Mouse (Mus musculus): ENCODE measurements around the gene Mlxipl.

Mlxipl gene

GRCm38 (mm10) chr5:135145532-135145931 is 55.8 kb downstream of the Mlxipl start:
- no peak for DNase-seq (ENCODE audit: low spot score in 2 of 2)

- no peak for DNase-seq (ENCODE audit: low spot score in 2 of 2)
These were observed 56.3 kb downstream of the Mlxipl start for GRCm38 (mm10) chr5:135145955-135146354.

DNA sequence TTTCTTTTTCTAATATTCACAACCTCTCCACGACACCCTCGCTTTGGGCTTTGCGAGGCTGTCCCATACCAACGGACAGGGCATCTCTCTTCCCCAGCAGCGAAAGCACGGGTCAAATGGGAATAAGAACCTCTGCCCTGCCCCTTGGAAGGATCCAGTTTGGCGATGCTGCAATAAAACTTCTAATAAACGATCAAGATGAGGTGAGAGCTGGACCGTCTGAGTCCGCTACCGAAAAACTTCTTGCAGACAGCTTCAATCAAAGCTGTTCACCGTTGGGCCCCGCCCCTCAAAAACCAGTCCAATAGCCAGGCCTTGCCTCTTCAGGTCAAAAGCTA is 59.0 kb downstream of the Mlxipl start:
- no peak for DNase-seq (ENCODE audit: low spot score in 2 of 2)

DNA sequence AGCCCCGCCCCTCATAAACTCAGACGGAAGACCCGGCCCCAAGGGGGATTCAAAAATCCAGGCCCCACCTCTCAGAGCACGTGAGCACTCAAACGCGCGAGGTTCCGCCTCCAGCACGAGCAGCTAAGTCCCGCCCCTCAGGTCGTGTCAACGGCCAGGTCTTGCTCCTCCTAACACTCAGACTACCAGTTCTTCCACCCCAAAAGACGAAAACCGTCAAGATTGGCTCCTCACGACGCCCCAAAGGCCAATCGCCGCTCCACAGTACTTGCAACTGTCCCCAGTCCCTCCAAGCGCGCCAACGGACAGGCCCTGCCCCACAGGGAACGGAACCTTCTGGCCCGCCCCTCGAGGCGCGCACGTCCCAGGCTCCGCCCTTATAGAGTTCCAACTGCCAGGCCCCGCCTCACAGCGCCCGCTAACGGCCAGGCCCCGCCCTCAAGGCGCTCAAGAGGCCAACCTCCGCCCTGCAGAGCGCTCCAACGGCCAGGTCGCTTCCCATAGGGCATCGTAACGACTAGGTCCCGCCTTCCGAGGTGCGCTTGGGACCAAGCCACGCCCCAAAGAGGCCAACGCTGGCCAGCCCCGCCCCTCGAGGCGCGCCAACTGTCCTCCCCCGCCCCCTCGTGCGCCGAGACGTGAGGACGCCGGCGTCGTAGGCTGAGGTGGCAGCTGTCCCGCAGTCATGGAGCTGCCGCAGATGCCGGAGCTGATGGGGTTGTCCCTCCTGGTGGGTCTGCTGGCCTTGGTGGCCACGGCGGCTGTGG is 59.5 kb downstream of the Mlxipl start, which contains the start of gene Tbl2:
Gene Tbl2, plus strand, starts transcription at position 605 of the 767 bp plus-strand sequence.
- peak; percentile 96 to 97 for DNase-seq (ENCODE audit: low spot score in 2 of 2)

GRCm38 (mm10) chr5:135149820-135150178 is 60.1 kb downstream of the Mlxipl start:
- no peak for DNase-seq (ENCODE audit: low spot score in 2 of 2)

GRCm38 (mm10) chr5:135156496-135156895 is 66.8 kb downstream of the Mlxipl start:
- DNase-seq (ENCODE audit: low spot score in 2 of 2) = no peak

DNA sequence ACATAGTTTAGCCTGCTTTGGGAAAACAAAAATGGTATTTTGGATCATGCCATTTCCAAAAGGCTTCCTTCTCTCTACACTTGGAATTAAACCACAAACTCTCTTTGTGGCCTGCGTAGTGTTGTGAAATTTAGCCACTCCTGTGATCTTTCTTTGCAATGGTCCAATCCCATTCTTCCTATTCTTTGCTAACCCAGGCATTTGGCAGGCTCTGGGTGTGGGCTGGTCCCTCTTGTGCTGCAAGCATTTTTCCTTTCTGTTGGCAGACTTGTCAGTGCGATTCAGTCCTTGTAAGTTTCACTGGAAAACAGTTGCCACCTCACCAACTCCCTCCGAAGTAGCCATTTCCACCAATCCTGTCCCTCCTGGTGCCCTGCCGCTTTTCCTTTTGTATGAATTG is 71.5 kb downstream of the Mlxipl start:
- DNase-seq (ENCODE audit: low spot score in 2 of 2) = peak in 1 of 2 experiments; percentile 50

DNA sequence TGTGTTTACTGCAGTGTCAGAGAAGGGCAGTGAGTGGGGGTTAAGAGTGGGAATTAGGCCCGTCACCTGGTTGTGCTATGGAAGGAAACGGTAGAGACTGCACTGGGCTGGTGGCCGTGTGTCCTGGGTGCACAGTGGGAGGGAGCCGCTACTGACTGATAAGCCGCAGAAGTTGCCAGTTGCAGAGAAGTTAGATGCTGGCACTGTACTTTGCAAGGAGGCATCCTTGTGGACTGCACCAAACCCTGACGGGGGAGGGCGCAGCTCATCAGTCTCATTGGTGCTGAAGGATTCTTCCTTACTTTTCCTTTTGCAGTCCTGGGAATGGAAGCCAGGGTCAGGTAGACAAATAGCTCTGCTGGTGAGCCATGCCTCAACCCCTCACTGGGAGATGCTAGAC is 72.0 kb downstream of the Mlxipl start:
- no peak for DNase-seq (ENCODE audit: low spot score in 2 of 2)

GRCm38 (mm10) chr5:135162361-135162760 is 72.7 kb downstream of the Mlxipl start:
- no peak for DNase-seq (ENCODE audit: low spot score in 2 of 2)

GRCm38 (mm10) chr5:135162821-135163220 is 73.1 kb downstream of the Mlxipl start:
- no peak for DNase-seq (ENCODE audit: low spot score in 2 of 2)

- DNase-seq (ENCODE audit: low spot score in 2 of 2) = no peak
These were observed 77.2 kb downstream of the Mlxipl start for GRCm38 (mm10) chr5:135166909-135167308.

DNA sequence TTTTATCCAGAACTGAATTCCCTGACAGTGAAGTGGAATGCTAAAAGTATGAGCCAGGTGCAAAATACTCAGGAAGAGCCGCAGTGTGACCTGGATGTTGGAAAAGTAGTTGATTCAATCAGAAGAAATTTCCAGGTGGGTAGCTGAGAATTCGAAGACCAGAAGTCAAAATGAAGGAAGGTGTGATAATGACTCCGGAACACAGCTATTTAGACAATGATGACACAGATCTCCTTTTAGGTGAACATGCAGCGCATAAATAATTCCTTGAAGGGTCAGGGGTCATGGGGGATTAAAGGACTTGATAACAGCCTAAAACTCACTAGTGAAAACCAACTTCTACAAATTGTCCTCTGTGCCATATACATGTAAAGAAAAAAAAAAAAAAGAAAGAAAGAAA is 77.8 kb downstream of the Mlxipl start:
- no peak for DNase-seq (ENCODE audit: low spot score in 2 of 2)

- peak; percentile 97 for DNase-seq (ENCODE audit: low spot score in 2 of 2)
These were observed 78.7 kb downstream of the Mlxipl start, which contains the start of gene Bcl7b for GRCm38 (mm10) chr5:135168063-135169062. TSS of gene Bcl7b (plus strand) at chr5:135168283.

- DNase-seq (ENCODE audit: low spot score in 2 of 2) = no peak
These were observed 79.8 kb downstream of the Mlxipl start for GRCm38 (mm10) chr5:135169479-135169878.

DNA sequence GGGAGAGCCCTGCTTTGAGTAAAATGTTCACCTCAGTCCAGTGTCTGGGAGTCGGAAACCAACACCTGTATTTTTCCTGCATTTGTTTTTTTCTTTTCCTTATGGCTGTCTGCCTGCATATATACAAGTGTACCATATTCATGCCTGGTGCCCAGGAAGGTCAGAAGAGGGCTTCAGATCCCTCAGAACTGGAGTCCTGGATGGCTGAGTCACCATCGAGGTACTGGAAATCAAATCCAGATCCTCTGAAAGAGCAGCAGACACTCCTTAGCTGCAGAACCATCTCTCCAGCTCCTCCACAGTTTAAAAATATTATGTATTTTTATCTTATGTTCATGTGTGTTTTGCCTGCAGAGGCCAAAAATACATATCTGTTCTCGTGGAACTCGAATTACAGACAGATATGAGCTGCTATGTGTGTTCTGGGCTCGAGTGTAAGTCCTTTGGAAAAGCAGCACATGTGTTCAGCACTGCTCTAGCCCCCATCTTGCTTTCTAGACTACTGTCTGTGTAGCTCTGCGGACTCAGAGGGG is 82.1 kb downstream of the Mlxipl start:
- DNase-seq (ENCODE audit: low spot score in 2 of 2) = no peak

DNA sequence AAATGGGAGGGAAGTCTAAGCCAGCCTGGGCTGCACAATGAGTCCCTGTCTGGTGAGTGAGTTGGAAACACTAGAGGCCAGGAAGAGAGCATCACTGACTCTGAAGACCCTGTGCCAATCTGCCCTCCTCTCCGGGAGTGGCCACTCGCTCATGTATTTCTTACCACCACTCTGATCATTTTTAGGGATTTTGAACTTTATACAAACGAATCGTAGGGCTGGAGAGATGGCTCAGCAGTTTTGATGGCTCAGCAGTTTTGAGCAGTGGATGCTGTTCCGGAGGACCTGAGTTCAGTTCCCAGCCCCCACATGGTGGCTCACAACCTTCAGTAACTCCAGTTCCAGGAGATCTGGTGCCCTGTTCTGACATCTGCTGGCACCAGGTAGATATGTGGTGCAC is 83.3 kb downstream of the Mlxipl start:
- no peak for DNase-seq (ENCODE audit: low spot score in 2 of 2)

GRCm38 (mm10) chr5:135175086-135175485 is 85.4 kb downstream of the Mlxipl start:
- DNase-seq (ENCODE audit: low spot score in 2 of 2) = no peak

DNA sequence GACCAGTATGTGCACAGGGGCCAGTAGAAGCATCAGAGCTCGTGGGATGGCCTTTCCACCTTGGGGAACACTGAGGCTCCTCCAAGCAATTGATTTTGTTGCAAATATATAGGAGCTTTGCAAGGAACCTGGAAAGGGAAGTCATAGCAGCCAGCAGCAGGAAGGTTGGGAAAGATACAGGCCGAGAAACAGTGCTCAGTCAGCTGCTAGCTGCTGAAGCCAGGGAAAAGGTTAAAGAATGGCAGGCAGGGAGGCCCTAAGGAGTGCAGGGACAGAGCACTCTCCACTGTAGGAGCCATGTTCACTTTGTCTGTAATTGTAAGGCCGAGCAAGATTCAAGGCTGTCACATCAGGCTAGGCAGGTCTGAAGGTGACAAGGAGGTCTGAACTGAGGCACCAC is 88.8 kb downstream of the Mlxipl start:
- no peak for DNase-seq (ENCODE audit: low spot score in 2 of 2)

DNA sequence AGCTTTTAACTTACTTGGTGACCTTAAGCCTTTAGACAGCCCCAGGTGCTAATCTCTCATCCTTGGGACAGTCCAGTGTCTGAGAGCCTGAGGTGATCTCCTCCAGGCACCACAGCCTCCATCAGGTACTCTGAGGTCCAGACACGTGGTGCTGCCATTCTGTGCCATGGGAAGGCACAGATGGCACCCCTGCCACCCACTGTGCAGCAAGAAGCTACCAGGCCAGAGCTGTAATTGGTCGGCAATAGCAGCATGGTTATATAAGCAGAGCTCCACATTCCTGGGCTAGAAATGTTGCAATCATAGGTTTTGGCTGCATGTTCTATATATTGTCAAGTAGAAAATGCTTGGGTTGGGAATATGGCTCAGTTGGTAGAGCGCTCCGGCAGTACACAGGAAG is 89.3 kb downstream of the Mlxipl start:
- peak; percentile 43 to 54 for DNase-seq (ENCODE audit: low spot score in 2 of 2)

GRCm38 (mm10) chr5:135179616-135180015 is 89.9 kb downstream of the Mlxipl start:
- no peak for DNase-seq (ENCODE audit: low spot score in 2 of 2)

DNA sequence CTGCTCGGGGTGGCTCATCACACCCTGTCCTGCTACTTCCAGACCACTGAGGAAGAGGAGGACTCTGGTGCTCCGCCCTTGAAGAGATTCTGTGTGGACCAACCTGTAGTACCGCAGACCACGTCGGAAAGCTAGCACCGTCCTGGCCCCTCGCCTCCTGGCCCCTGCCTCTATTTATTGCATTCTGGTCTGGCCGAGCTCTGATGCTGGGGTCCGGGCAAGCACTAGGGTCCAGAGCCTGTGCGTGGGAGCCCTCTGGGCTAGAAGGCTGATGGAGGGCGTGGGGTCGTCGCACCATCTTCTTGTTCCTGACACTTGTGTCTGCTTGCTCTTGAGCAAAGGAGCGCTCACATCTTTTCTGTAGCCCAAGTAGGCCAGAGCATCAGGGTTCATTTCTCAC is 91.1 kb downstream of the Mlxipl start:
- no peak for DNase-seq (ENCODE audit: low spot score in 2 of 2)

DNA sequence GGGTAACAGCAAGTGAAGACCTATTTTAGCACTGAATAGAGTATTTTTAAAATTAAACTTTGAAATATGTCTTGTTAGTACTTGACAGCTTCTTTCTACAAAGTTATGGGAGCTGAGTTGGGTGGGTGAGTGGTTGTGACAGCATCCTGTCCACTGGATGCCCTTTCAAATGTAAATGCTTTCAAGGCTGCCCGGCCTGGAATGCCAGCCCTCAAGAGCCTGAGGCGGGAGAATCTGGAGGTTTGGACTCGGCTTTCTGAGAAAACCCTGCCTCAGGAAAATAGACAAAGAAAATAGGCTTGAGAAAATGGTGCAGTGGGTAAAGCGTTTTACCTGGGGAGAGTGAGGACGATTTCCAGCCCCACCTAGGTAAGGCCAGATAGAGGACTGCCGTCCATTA is 92.1 kb downstream of the Mlxipl start:
- no peak for DNase-seq (ENCODE audit: low spot score in 2 of 2)

Measured in right cerebral cortex, adult 2 months (tissue).